Comparison of ENCODE assay signal across 29 mouse cellular contexts in the genomic region with DNA sequence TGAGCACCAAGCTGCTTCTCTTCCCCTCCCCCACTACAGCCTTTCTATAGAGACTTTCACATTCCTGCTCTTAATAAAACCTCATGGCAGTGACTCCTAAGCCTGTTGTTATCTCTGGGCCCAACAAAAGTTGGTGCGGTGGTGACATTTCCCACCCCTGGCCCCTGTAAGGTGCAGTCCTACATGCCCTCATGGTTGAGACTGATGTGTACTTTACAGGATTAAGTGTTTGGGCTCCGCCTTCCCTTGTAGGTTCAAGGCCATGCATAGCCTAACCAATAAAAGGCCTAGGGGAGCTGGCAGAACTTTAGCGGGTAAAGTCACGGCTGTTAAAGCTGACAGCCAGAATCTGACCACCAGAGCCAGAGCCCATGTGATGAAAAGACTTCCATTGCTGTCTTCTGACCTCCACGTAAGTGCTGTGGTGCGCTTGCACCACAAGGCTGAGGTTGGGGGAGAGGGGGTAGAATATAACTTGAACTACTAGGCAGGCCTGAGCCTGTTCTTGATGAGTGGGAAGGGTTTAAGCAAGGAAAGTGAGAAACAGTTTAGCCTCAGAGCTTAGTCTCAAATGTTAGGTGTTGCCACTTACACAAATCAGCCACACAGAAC.
DNase-seq lines count a peak whose midpoint lies in the region; ATAC-seq and TF ChIP-seq lines count a peak whose summit lies in the region.
"Had no signal": no experiment of that assay in that cellular context is flagged by ENCODE, and none has a peak within 500 bp of the region (broad histone marks: within the 10 kb centered on the region; RNA-seq: fewer than 3 reads in every experiment).

No protein-coding gene starts in this region.

- peaks cover 17% of the 10 kb centered on the region for H3K4me1 ChIP-seq in heart, embryonic 10.5 days
- peaks cover 64% of the 10 kb centered on the region for H3K4me1 ChIP-seq in E14TG2a.4 (replicated peaks; ENCODE audit: low read depth, low read length)
- peaks cover 16% of the 10 kb centered on the region for H3K4me1 ChIP-seq in embryonic facial prominence, embryonic 14.5 days (ENCODE audit: control insufficient read depth, insufficient read depth, low read length)
- peaks cover 53% of the 10 kb centered on the region for H3K4me1 ChIP-seq in limb, embryonic 12.5 days (replicated peaks)

- no peak for TF ChIP-seq CTCF in E14TG2a.4 (conservative IDR thresholded peaks at IDR 0.05; ENCODE audit: low read length)

- H3K9ac ChIP-seq in embryonic facial prominence, embryonic 14.5 days (ENCODE audit: low read depth, low read length): no peak overlapping the region
- H3K9ac ChIP-seq in limb, embryonic 12.5 days (replicated peaks): no peak overlapping the region
- H3K9ac ChIP-seq: forebrain, embryonic 13.5 days; hindbrain, embryonic 14.5 days; intestine, embryonic 15.5 days; limb, embryonic 15.5 days; liver, embryonic 14.5 days; lung, embryonic 14.5 days; midbrain, embryonic 15.5 days had no signal

- no peak overlapping the region for H3K4me2 ChIP-seq in embryonic facial prominence, embryonic 14.5 days (ENCODE audit: low read depth, low read length)
- no peak overlapping the region for H3K4me2 ChIP-seq in limb, embryonic 12.5 days
- H3K4me2 ChIP-seq: forebrain, embryonic 13.5 days; hindbrain, embryonic 14.5 days; intestine, embryonic 15.5 days; limb, embryonic 15.5 days; lung, embryonic 14.5 days; midbrain, embryonic 15.5 days had no signal

- intact Hi-C loops in heart, postnatal 10 days (cut with DNase I): no loop called here

- no peaks in the 10 kb centered on the region for H3K36me3 ChIP-seq in heart, embryonic 10.5 days
- H3K36me3 ChIP-seq in E14TG2a.4 (ENCODE audit: insufficient read depth, low read length): no peaks in the 10 kb centered on the region
- H3K36me3 ChIP-seq in embryonic facial prominence, embryonic 14.5 days (ENCODE audit: control insufficient read depth, insufficient read depth, low read length): no peaks in the 10 kb centered on the region
- H3K36me3 ChIP-seq in limb, embryonic 12.5 days: no peaks in the 10 kb centered on the region
- H3K36me3 ChIP-seq: G1E; intestine, embryonic 15.5 days; limb, embryonic 15.5 days; midbrain, embryonic 15.5 days had no signal

- H3K4me3 ChIP-seq in heart, embryonic 10.5 days: no peak overlapping the region
- 0 out of 2 replicates have a peak overlapping the region, but pooled peaks have one; percentile 21 for H3K4me3 ChIP-seq in E14TG2a.4 (replicated peaks; ENCODE audit: low read length)
- no peak overlapping the region for H3K4me3 ChIP-seq in embryonic facial prominence, embryonic 14.5 days (ENCODE audit: low read depth, low read length)
- no peak overlapping the region for H3K4me3 ChIP-seq in limb, embryonic 12.5 days (replicated peaks)
- H3K4me3 ChIP-seq: erythroblast, embryonic 14.5 days; forebrain, embryonic 13.5 days; intestine, embryonic 15.5 days; limb, embryonic 15.5 days; midbrain, embryonic 15.5 days; myocyte had no signal

- H3K27ac ChIP-seq in heart, embryonic 10.5 days: peak overlapping the region; percentile 52; the same call in 1 of the 2 replicates
- H3K27ac ChIP-seq in embryonic facial prominence, embryonic 14.5 days (replicated peaks; ENCODE audit: low read depth, low read length): no peak overlapping the region
- H3K27ac ChIP-seq in limb, embryonic 12.5 days: peak overlapping the region; percentile 47; the same call in 1 of the 2 replicates
- H3K27ac ChIP-seq: forebrain, embryonic 13.5 days; hindbrain, embryonic 14.5 days; intestine, embryonic 15.5 days; limb, embryonic 15.5 days; liver, embryonic 14.5 days; midbrain, embryonic 15.5 days had no signal

- peak; percentile 31; the same call in 1 of the 2 replicates for ATAC-seq in embryonic facial prominence, embryonic 14.5 days (ENCODE audit: low read depth)
- no peak for ATAC-seq in limb, embryonic 12.5 days (ENCODE audit: insufficient number of reproducible peaks, insufficient read depth, low FRiP score, low TSS enrichment, low read depth)
- ATAC-seq: activated CD4-positive, CD25-positive, alpha-beta regulatory T cell, adult 4 months; forebrain, embryonic 13.5 days; intestine, embryonic 15.5 days; midbrain, embryonic 15.5 days; Patski had no signal

- 59% methylated on average over 6 of the region's 6 CpGs for WGBS in heart, embryonic 10.5 days
- WGBS in embryonic facial prominence, embryonic 14.5 days: 62% methylated on average over 6 of the region's 6 CpGs
- 50% methylated on average over 6 of the region's 6 CpGs for WGBS in limb, embryonic 12.5 days

- no peaks in the 10 kb centered on the region for H3K9me3 ChIP-seq in heart, embryonic 10.5 days
- no peaks in the 10 kb centered on the region for H3K9me3 ChIP-seq in E14TG2a.4 (ENCODE audit: low read length)
- H3K9me3 ChIP-seq in embryonic facial prominence, embryonic 14.5 days (ENCODE audit: control insufficient read depth, low read length): no peaks in the 10 kb centered on the region
- no peaks in the 10 kb centered on the region for H3K9me3 ChIP-seq in limb, embryonic 12.5 days
- H3K9me3 ChIP-seq: intestine, embryonic 15.5 days; limb, embryonic 15.5 days; midbrain, embryonic 15.5 days had no signal

- no peak for DNase-seq in heart, embryonic 10.5 days (ENCODE audit: low spot score)
- no peak for DNase-seq in heart, postnatal 10 days
- DNase-seq in embryonic facial prominence, embryonic 14.5 days (ENCODE audit: low spot score): peak; percentile 41
- no peak for DNase-seq in adrenal gland, adult 2 months
- no peak for DNase-seq in spleen, postnatal 36 days (ENCODE audit: low spot score in 2 of 2)
- DNase-seq in urinary bladder, postnatal 36 days (ENCODE audit: low spot score in 2 of 2): no peak
- DNase-seq: adrenal gland, postnatal 10 days; cerebellum, adult 2 months; cerebellum, postnatal 25 days; embryo, embryonic 11 days; gastrocnemius, postnatal 10 days; heart, adult 18-20 months; heart, postnatal 36 days; kidney, adult 9 months; kidney, postnatal 25 days; lung, embryonic 14.5 days had no signal

- H3K27me3 ChIP-seq in heart, embryonic 10.5 days (ENCODE audit: insufficient read depth, poor library complexity, severe bottlenecking): no peaks in the 10 kb centered on the region
- no peaks in the 10 kb centered on the region for H3K27me3 ChIP-seq in E14TG2a.4 (ENCODE audit: insufficient read depth, low read length)
- no peaks in the 10 kb centered on the region for H3K27me3 ChIP-seq in embryonic facial prominence, embryonic 14.5 days (replicated peaks; ENCODE audit: control insufficient read depth, insufficient read depth, low read length)
- H3K27me3 ChIP-seq in limb, embryonic 12.5 days: no peaks in the 10 kb centered on the region
- H3K27me3 ChIP-seq: intestine, embryonic 15.5 days had no signal
